Comparison of ENCODE assay signal across 8 mouse cellular contexts in the genomic region with DNA sequence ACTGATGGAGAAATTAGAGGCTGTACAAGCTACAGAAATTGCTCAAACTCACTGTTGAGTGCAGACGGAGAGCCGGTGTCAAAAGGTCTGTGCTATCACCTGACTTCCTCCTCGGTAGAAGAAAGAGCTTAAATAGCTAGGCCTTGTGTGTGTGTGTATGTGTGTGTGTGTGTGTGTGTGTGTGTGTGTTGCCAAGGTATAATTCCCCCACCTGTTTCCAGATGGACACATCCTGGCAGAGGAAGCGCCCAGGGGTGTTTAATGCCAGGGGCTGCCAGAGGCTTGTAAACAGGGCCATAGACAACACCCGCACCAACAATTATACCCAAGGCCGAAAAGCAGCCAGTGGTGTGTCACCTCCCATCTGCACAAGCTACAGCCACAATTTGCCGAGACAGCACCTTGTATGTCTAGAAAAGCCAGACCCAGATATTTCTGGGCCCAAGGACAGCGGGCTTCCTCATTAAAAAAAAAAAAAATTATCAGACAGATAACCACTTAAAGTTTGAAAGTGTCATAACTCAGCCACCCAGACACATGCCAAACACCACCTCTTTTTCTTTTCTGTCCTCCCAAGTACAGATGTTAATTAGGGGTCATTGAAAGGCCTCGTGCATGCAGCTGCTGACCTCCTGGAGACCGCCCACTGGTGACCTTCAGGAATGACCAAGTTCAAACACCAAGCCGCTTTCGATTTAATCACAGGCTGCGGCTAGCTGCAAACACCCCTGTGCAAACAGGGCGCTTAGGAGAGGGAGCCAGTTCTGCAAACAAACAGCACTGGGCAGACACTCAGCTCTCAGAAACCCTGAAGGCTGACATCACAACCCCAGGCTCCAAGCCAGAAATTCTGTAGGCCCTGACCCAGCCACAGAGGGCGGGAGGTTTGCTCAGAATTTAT.
A peak's percentile ranks its signal among the peaks of the same experiment; 100 is the strongest.
DNase-seq lines count a peak whose midpoint lies in the region; ATAC-seq and TF ChIP-seq lines count a peak whose summit lies in the region.
"Had no signal": no experiment of that assay in that cellular context is flagged by ENCODE, and none has a peak within 500 bp of the region (broad histone marks: within the 10 kb centered on the region; RNA-seq: fewer than 3 reads in every experiment).

No protein-coding gene starts in this region.

- no peaks in the 10 kb centered on the region for H3K9me3 ChIP-seq in ES-E14 (ENCODE audit: control insufficient read depth, insufficient read depth, low read depth, low read length)
- 0 out of 2 replicates have a peak, but pooled peaks cover 3% of the 10 kb centered on the region for H3K9me3 ChIP-seq in heart, embryonic 15.5 days (replicated peaks)
- H3K9me3 ChIP-seq: embryonic facial prominence, embryonic 13.5 days had no signal

- WGBS in heart, embryonic 15.5 days: 44% methylated on average over 15 of the region's 15 CpGs
- WGBS in macrophage (ENCODE audit: missing documents): 78% methylated on average over 15 of the region's 15 CpGs

- in situ Hi-C loops in ES-E14 (cut with MboI; ENCODE audit: low sequenced_read_pairs in 2 of 2, unreplicated experiment in 2 of 2): no loop called here

- peak overlapping the region; percentile 17; the same call in 1 of the 2 replicates for H3K27ac ChIP-seq in ES-E14 (ENCODE audit: insufficient read depth, low read depth, low read length, poor library complexity, severe bottlenecking)
- peak overlapping the region; percentile 67 for H3K27ac ChIP-seq in heart, embryonic 15.5 days
- peak overlapping the region; percentile 73 for H3K27ac ChIP-seq in macrophage
- H3K27ac ChIP-seq: embryonic facial prominence, embryonic 13.5 days had no signal

- H3K27me3 ChIP-seq in heart, embryonic 15.5 days: no peaks in the 10 kb centered on the region
- H3K27me3 ChIP-seq: embryonic facial prominence, embryonic 13.5 days had no signal

- H3K4me3 ChIP-seq in ES-E14 (ENCODE audit: insufficient read depth in 1 of 2, low read depth in 1 of 2, low read length in 2 of 2, poor library complexity in 1 of 2, severe bottlenecking in 1 of 2) (peak overlapping the region; percentile 50 to 73), macrophage (ENCODE audit: inconsistent target) (no peak overlapping the region)
- no peak overlapping the region for H3K4me3 ChIP-seq in heart, embryonic 15.5 days
- H3K4me3 ChIP-seq: embryonic facial prominence, embryonic 13.5 days had no signal

- H3K36me3 ChIP-seq in ES-E14 (ENCODE audit: control insufficient read depth, insufficient read depth, low read length, poor library complexity, severe bottlenecking) (no peaks in the 10 kb centered on the region), macrophage (ENCODE audit: inconsistent target) (no peaks in the 10 kb centered on the region)
- H3K36me3 ChIP-seq in heart, embryonic 15.5 days: no peaks in the 10 kb centered on the region
- H3K36me3 ChIP-seq: embryonic facial prominence, embryonic 13.5 days had no signal

- peak overlapping the region; percentile 35; the same call in 1 of the 2 replicates for H3K9ac ChIP-seq in ES-E14 (ENCODE audit: insufficient read depth, low read depth, low read length, poor library complexity, severe bottlenecking)
- H3K9ac ChIP-seq in heart, embryonic 15.5 days: no peak overlapping the region
- H3K9ac ChIP-seq: embryonic facial prominence, embryonic 13.5 days had no signal

- ATAC-seq in heart, embryonic 15.5 days (replicated peaks; ENCODE audit: insufficient number of reproducible peaks, insufficient read depth, low FRiP score, low read depth): peak; percentile 57; the same call in 1 of the 2 replicates
- ATAC-seq in monocyte, adult 5-6 weeks (replicated peaks; ENCODE audit: insufficient number of reproducible peaks, low FRiP score, low TSS enrichment, poor library complexity, severe bottlenecking): no peak
- no peak for ATAC-seq in activated CD4-positive, CD25-positive, alpha-beta regulatory T cell, adult 4 months

- peaks cover 10 to 32% of the 10 kb centered on the region in 2 experiments for H3K4me1 ChIP-seq in ES-E14 (ENCODE audit: control insufficient read depth in 2 of 2, insufficient read depth in 2 of 2, low read length in 2 of 2, poor library complexity in 1 of 2)
- H3K4me1 ChIP-seq in heart, embryonic 15.5 days (replicated peaks): peaks cover 21% of the 10 kb centered on the region

- no peak for DNase-seq in ES-E14 (ENCODE audit: low read depth, low spot score)
- peak; percentile 85 for DNase-seq in adrenal gland, postnatal 10 days
- peak; percentile 22 to 28 for DNase-seq in layer of hippocampus, adult 8-10 months (ENCODE audit: low spot score in 2 of 2)

- H3K79me2 ChIP-seq in macrophage (ENCODE audit: inconsistent target): no peaks in the 10 kb centered on the region

- 0 out of 2 replicates have a peak overlapping the region, but pooled peaks have one; percentile 14 for H3K4me2 ChIP-seq in heart, embryonic 15.5 days
- H3K4me2 ChIP-seq: embryonic facial prominence, embryonic 13.5 days had no signal

TF ChIP-seq in ES-E14, 5 proteins besides CTCF, POLR2A, EP300 and RAD21:
- TF ChIP-seq MAFK (IDR thresholded peaks at IDR 0.05; ENCODE audit: insufficient read depth, low read depth, low read length): no peak
- TF ChIP-seq CHD2 (IDR thresholded peaks at IDR 0.05; ENCODE audit: low read depth, low read length): no peak
- TF ChIP-seq ZC3H11A (IDR thresholded peaks at IDR 0.05; ENCODE audit: borderline replicate concordance, low read depth, low read length): no peak
- TF ChIP-seq ZNF384 (IDR thresholded peaks at IDR 0.05; ENCODE audit: low read depth, low read length): no peak
- TF ChIP-seq HCFC1 (IDR thresholded peaks at IDR 0.05; ENCODE audit: borderline replicate concordance, insufficient read depth, low read length): no peak

Comparison
In these comparisons a context has a peak if more than half of its experiments do, and no peak if none do; other contexts are left out.
1. H3K27ac ChIP-seq: peak in every context shown above with its lines; median percentile 73 in macrophage; 67 in heart, embryonic 15.5 days; 17 in ES-E14.
2. H3K4me3 ChIP-seq: peak in ES-E14 (2 of 2); none in heart, embryonic 15.5 days (single experiment) and macrophage (single experiment).